Mouse (Mus musculus) megakaryocyte, embryonic 14.5 days (primary cell): ENCODE measurements around the gene Spats1.

ENCODE experiments used
- FLI1 ChIP-seq: IDR thresholded peaks from 2 replicates; pipeline ENCODE4 v1.6.1; 2012; ENCODE audit warnings: low read length, inconsistent platforms, mixed read lengths
- GATA1 ChIP-seq: IDR thresholded peaks from 3 replicates; pipeline ENCODE4 v1.6.1; 2012; ENCODE audit warnings: mixed read lengths, low read length, inconsistent platforms, borderline replicate concordance

DNA sequence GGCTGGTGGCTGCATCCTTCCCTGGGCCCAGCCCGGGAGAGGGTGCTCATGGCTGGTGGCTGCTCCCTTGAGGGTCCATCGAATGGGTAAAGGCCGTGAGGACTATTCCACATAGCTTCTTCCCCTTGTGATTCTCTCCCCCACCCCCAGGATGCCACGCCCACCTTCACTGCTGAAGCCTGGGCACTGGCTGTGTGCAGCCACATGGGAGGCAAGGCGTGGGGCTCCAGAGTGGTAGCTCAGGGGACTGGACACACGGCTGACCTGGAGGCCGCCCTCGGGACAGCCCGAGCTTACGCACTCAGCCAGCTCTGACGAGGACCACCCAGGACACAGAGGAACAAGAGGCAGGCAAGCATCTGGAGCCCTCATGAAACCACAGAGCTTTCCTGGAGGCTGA lies 44.9 kb upstream of the Spats1 start:
- no peak for TF ChIP-seq GATA1
- TF ChIP-seq FLI1 = no peak
